Mouse (Mus musculus) monocyte, adult 5-6 weeks (primary cell): Measurements from ENCODE around the gene Apobec4. TPM values are rescaled to one million over a fixed set of nuclear protein-coding genes. Genes with fewer than 3 reads are reported as not detected.
"Not testable (repeated sequence)": the region's sequence is repeated elsewhere in the genome, so short reads cannot be mapped to it uniquely, and the experiment has no call there.

ENCODE experiments used
- ATAC-seq: fragments of 153-309, 156-312 bp; replicated peaks from 2 replicates; pipeline ENCODE4 v1.8.0; 2017; ENCODE audit warnings: mild to moderate bottlenecking; ENCODE audit not compliant: low TSS enrichment, insufficient number of reproducible peaks, severe bottlenecking, poor library complexity, low FRiP score
- total RNA-seq: library from RNA; stranded (forward); fragments of 200-1000, 200-491, 200-594 nt; gene quantifications from 3 replicates; pipeline ENCODE4 v1.2.3, GENCODE M21; 2017

The Apobec4 gene
- total RNA-seq, 1 experiment from 2014 or later, result not detected

DNA sequence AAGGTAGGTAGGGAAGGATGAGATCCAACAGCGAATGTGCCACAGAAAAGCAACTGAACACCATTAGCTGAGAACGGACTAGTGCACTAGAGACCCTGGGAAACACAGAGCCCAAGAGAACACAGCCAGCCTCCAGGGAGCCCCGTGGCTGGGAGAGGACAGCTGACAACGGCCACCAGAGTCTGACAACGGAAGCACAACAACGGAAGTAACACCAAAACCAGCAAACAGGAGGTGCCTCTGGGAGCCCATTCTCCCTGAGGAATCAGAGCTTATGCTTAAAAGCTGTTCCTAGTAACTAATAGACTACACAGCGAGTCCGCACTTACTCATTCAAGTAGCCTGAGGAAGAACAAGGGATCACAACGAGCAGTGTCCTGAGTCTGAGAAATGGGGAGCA is 1.1 kb upstream of the Apobec4 start:
- ATAC-seq, result no peak

DNA sequence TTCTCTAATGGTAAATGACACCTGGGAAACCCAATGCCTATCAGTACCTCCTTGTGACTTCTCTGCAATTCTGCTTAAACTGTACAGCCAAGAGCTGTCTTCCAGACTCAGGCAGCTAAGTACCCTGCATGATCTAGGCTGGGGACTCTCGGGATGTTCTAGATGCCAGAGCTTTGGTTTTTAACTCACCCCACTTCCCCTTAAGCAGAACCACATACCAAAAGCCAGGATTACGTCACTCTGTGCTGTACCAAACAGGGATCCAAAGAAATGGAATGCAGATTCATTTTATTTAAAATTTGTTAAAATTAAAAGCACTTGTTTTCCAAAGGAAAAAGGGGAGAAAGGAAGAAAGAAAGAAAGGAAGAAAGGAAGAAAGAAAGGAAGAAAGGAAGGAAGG is 11.4 kb downstream of the Apobec4 start:
- ATAC-seq, result no peak

DNA sequence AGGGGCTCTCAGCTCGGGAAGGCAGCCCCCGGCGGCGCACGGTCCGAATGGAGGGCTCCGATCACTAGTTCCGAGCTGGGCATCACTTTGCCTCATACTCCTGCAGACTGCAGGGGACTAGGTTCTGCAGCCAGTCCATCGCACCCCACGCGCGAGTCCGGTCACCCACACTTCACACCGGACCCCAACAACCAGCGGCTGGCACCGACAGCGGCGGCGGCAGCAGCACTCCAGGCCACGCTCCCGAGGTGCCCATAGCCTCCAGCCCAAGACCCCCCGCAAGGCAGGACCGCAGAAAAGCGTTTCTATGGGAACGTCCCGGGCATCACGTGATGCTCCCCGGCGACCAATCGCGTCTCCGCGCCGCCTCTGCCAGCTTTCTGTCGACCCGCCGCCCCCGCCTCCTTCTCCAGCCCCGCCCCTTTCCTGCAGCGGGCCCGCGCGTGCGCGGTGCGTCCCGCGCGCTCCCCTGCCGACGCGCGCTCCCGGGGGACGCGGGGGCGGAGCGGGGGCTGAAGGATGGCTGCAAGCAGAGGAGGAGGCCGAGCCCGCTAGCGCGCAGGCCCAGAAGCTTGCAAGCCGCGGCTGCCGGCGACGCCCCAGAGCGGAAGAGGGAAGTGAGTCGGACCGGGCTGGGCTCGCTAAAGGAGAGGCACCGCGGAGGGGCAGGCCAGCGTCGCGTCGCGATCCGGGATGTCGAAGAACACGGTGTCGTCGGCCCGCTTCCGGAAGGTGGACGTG is 15.9 kb downstream of the Apobec4 start, which contains the start of the genes Rgl1 and Arpc5:
Gene Rgl1, minus strand, starts transcription at position 320 of the 741 bp plus-strand sequence.
Gene Arpc5, plus strand, starts transcription at position 511 of the 741 bp plus-strand sequence.
- ATAC-seq, result peak; percentile 66

GRCm38 (mm10) chr1:152766804-152767748 is 16.7 kb downstream of the Apobec4 start:
- ATAC-seq, result no peak

- ATAC-seq, result peak; percentile 70
These were observed 17.6 kb downstream of the Apobec4 start for GRCm38 (mm10) chr1:152767749-152768488.

- ATAC-seq, result no peak
These were observed 20.7 kb downstream of the Apobec4 start for GRCm38 (mm10) chr1:152771016-152771415.

DNA sequence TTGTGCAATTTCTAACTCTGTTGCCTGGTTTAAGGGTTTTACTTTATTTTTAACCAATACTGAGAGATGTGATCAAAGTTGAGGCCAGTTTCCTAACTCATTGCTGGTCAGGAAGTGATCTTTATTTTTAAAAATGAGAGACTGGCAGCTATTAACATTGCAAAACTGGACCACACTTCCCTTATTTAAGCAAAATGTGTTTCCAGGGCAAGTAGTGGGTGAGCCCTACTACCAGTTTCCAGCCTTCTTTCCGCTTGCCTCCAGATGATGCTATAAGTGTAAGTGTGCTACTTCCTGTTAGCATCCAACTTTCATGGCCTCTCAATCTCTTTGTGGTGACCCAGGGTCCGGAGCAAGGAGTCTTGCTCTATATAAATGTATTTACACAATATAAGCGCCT is 24.2 kb downstream of the Apobec4 start:
- peak; percentile 74 for ATAC-seq

DNA sequence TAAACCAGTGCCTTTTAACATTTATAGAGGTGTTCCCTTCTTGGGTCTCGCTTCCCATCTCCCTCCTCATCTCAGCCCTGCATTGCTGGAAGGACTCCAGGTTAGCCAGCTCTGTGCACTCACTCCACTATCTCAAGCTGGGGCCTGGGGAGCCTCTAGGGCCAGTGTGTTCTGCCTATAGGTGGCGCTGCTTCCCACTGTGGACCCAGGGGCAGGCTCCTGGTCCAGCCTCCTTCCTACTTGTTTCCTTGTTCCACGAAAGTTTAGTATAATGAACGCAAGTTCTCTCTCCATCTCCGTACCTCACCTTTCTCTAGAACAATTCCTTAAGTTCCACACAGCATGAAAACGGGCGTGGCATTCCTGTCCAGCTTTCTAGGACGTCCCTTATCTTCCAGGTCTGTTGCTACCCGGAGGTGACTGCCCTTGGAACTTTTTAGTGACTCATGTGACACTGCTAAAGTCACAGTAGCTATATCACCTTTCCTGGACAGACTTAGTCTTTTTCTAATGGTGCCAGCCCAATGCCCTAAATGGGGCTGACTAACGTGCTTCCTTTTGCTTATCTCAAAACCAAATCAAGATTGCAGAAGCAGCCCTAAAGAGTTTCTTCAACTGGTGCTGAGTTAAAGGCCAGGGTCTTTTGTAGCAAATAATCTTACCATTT is 28.9 kb downstream of the Apobec4 start:
- peak; percentile 69 for ATAC-seq

GRCm38 (mm10) chr1:152784620-152785019 is 34.3 kb downstream of the Apobec4 start:
- no peak for ATAC-seq

- ATAC-seq, result not testable (repeated sequence)
These were observed 35.1 kb downstream of the Apobec4 start for GRCm38 (mm10) chr1:152785446-152785845.

GRCm38 (mm10) chr1:152786953-152787352 is 36.6 kb downstream of the Apobec4 start:
- peak; percentile 82 for ATAC-seq

GRCm38 (mm10) chr1:152788121-152788660 is 37.8 kb downstream of the Apobec4 start:
- ATAC-seq, result no peak

- ATAC-seq, result peak; percentile 60
These were observed 39.9 kb downstream of the Apobec4 start for GRCm38 (mm10) chr1:152790254-152790653.

DNA sequence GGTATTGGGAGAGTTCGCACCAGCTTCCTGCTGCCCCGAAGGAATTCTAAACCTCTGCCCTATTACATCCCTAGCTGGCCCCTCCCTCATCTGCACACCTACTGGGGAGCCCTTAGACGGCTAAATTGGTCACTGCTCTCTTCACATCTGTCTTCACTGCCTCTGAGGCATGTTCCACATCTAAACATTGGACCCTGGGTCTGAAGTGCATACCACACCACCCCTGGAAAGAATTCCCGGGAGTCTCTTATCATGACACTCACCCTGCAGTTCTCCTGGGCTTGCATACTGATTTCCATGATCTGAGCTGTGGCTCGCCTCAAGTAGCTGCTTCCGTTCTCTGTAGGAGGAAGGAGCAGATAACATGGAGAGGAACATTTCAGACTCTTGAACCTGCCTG is 40.5 kb downstream of the Apobec4 start:
- no peak for ATAC-seq

DNA sequence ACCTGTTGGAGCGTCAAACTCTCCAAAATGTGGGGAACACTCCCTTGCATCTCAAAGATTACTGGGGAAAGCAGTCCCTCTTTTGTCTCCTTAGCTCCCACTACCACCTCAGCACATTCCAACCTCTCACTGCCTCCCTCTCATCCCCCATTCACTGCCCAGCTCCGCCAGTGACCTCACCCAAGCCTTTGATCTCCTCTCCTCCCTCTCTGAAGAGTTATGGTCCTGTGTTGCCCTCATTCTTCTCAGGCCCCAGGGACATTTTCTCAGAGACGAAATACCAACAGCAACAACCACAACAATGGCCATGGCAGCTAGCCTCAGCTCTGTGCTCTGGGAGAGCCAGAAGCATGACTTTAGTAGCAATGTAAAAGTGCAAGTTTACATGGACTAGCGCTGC is 40.9 kb downstream of the Apobec4 start:
- ATAC-seq, result no peak

DNA sequence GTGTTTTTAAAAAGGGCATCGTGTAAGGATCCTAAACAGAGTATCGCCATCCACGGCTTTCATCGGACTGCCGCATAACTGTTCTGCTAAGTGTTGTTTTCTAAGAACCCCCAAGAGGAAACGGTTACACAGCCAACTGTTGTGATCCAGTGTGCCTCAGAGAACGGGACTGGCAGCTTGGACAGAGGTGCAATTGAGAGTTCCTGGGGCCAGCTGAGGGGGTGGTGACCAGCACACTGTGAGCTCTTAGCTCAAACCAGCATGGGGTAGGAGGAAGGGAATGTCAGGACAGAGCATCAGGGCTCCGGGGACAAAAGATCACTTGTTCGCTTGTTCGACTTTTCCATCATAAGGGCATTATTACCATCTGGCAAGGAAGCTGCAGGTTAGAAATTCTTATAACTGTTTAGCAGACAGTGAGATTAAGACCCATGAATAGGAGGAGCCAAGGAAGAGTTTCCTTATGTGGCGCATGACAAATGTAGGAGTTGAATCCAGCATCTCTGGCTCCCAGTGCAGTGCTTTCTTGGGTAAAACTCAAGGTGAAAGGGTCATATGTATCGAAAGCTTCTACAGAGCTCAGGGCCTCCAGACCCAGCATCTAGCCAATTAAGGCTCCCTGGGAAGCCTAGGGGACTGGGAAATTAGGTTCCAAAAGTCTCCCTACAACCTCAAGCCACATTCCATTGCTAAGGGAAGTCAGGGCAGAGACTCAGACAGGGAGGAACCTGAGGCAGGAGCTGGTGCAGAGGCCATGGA is 42.6 kb downstream of the Apobec4 start:
- ATAC-seq, result no peak

DNA sequence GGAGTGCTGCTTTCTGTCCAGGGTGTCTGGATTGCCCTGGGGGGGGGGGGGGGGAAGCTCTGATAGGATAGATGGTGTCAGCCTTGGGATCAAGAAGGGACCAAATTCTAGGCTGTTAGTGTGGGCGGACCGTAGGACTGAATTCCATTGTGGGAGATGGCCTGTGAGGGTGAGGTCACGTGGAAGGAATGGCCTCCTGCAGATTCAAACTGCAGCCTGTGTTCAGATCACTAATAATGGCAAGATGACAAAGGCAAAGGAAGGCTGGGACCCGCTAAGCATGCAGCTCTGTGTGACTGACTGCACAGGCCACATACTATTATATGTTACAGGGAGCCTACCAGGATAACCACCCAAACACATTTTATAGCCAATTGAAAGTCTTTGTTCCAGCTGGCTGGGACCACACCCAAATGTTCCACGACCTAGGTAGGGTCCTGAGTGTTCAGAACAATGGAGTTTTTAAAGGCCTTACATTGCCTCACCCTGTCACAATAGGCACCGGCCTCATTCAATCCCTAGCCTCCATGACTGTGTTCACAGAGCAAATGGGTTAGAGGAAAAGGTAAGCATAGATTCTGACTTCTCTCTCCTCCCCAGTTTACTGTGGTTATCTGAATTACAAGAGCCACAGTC is 43.3 kb downstream of the Apobec4 start:
- ATAC-seq, result no peak
